8 mouse cellular contexts compared by ENCODE assay signal in the genomic region with DNA sequence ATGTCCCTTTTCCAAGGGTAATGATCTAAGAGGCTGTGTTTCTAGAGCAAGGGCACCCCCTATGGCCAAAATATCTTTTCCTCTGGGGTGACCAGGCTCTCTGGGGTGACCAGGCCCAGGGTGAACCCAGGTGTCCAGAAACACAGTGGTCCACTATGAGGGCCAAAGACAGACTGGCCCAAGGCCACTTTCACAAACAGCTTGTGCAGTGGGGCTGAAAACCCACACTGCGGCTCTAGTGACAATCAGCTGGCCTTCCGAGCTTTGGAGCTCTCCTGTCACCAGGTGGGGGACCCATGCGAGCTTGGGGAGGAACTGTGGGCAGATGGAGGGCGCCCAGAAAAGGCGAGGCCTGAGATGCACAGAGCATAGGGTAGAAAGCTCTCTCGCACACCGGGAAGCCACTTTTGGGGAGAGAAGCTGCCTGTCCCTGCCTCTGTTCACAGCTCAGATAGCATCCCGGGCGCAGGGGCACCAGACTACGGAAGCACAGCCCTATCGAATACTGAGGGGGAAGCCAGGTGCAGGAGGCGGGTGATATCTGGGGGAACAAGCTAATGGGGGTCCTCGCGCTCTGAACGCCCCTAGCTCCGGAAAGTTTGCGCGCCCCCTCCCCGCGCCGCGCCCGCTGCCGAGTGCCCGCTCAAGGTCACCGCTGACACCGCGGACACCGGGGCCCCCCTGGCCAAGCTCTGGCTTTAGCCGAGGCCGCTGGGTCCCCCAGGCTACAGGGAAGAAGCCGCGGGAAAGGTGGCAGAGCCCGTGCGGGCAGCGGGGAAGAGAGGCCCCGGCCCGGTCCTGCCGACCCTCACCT. TPM values are rescaled to one million over a fixed set of nuclear protein-coding genes. Genes with fewer than 3 reads are reported as not detected.
DNase-seq lines count a peak whose midpoint lies in the region; ATAC-seq and TF ChIP-seq lines count a peak whose summit lies in the region.

No protein-coding gene starts in this region.

- H3K4me1 ChIP-seq in forebrain, embryonic 12.5 days = peaks cover 7% of the 10 kb centered on the region
- H3K4me1 ChIP-seq in liver, embryonic 15.5 days (replicated peaks) = no peaks in the 10 kb centered on the region
- H3K4me1 ChIP-seq in stomach, postnatal 0 days (replicated peaks; ENCODE audit: control insufficient read depth, insufficient read depth) = no peaks in the 10 kb centered on the region

- TF ChIP-seq POLR2A in brain, embryonic 14.5 days (IDR thresholded peaks at IDR 0.05; ENCODE audit: borderline replicate concordance, extremely low read depth, insufficient read depth, insufficient read length, poor library complexity, severe bottlenecking) = no peak

- 1% methylated on average over 32 of the region's 39 CpGs for WGBS in forebrain, embryonic 12.5 days
- WGBS in liver, embryonic 15.5 days (ENCODE audit: insufficient replicate concordance) = 5% methylated on average over 38 of the region's 39 CpGs
- WGBS in stomach, postnatal 0 days = 4% methylated on average over 29 of the region's 39 CpGs

- H3K9ac ChIP-seq in forebrain, embryonic 12.5 days = peak overlapping the region; percentile 63
- H3K9ac ChIP-seq in liver, embryonic 15.5 days = no peak overlapping the region
- no peak overlapping the region for H3K9ac ChIP-seq in stomach, postnatal 0 days (ENCODE audit: low read length)

- TF ChIP-seq CTCF in gastrocnemius, adult 2 months (IDR thresholded peaks at IDR 0.05) = peak; percentile 14; the same call in 1 of the 2 replicates
- TF ChIP-seq CTCF in brain, embryonic 14.5 days (IDR thresholded peaks at IDR 0.05; ENCODE audit: borderline replicate concordance, extremely low read depth, insufficient read depth, insufficient read length) = peak; percentile 23; the same call in 1 of the 2 replicates
- TF ChIP-seq CTCF in stomach, postnatal 0 days (IDR thresholded peaks at IDR 0.05; ENCODE audit: low read depth) = peak; percentile 34; the same call in 1 of the 2 replicates

- H3K9me3 ChIP-seq in forebrain, embryonic 12.5 days = no peaks in the 10 kb centered on the region
- no peaks in the 10 kb centered on the region for H3K9me3 ChIP-seq in liver, embryonic 15.5 days (replicated peaks)
- no peaks in the 10 kb centered on the region for H3K9me3 ChIP-seq in stomach, postnatal 0 days (ENCODE audit: control insufficient read depth, low read length)

- no peak overlapping the region for H3K27ac ChIP-seq in gastrocnemius, adult 2 months
- no peak overlapping the region for H3K27ac ChIP-seq in forebrain, embryonic 12.5 days
- no peak overlapping the region for H3K27ac ChIP-seq in liver, embryonic 15.5 days (replicated peaks)
- no peak overlapping the region for H3K27ac ChIP-seq in stomach, postnatal 0 days (replicated peaks)

- no peaks in the 10 kb centered on the region for H3K36me3 ChIP-seq in forebrain, embryonic 12.5 days (replicated peaks)
- H3K36me3 ChIP-seq in liver, embryonic 15.5 days (replicated peaks) = no peaks in the 10 kb centered on the region
- no peaks in the 10 kb centered on the region for H3K36me3 ChIP-seq in stomach, postnatal 0 days (ENCODE audit: control insufficient read depth, insufficient read depth, low read length)

- intact Hi-C loops in gastrocnemius, adult 2 months (cut with DNase I) = no loop called here

- H3K4me2 ChIP-seq in forebrain, embryonic 12.5 days = peak overlapping the region; percentile 100
- H3K4me2 ChIP-seq in liver, embryonic 15.5 days = peak overlapping the region; percentile 15; the same call in 1 of the 2 replicates
- H3K4me2 ChIP-seq in stomach, postnatal 0 days (replicated peaks; ENCODE audit: low read depth) = peak overlapping the region; percentile 43; the same call in 1 of the 2 replicates

- ATAC-seq in forebrain, embryonic 12.5 days (ENCODE audit: low FRiP score) = 0 out of 2 replicates have a peak, but pooled peaks have one; percentile 27
- no peak for ATAC-seq in liver, embryonic 15.5 days (ENCODE audit: insufficient read depth)
- no peak for ATAC-seq in stomach, postnatal 0 days (ENCODE audit: low FRiP score, low TSS enrichment)

- DNase-seq in gastrocnemius, adult 2 months = no peak
- no peak for DNase-seq in gastrocnemius, postnatal 25 days
- DNase-seq in brain, embryonic 14.5 days (ENCODE audit: low read depth) = peak; percentile 37
- peak; percentile 29 to 46 for DNase-seq in kidney, adult 8-10 months
- DNase-seq in stomach, postnatal 0 days (ENCODE audit: low spot score) = peak; percentile 14
- DNase-seq in thymus, postnatal 36 days = no peak

- peaks cover 65% of the 10 kb centered on the region for H3K27me3 ChIP-seq in forebrain, embryonic 12.5 days
- H3K27me3 ChIP-seq in liver, embryonic 15.5 days = peaks cover 72% of the 10 kb centered on the region
- peaks cover 7% of the 10 kb centered on the region; the same call in 1 of the 2 replicates for H3K27me3 ChIP-seq in stomach, postnatal 0 days (ENCODE audit: control insufficient read depth, insufficient read depth, low read length)

- no peak for TF ChIP-seq EP300 in stomach, postnatal 0 days (optimal IDR thresholded peaks at IDR 0.05)

- peak overlapping the region; percentile 41 for H3K4me3 ChIP-seq in gastrocnemius, adult 2 months
- peak overlapping the region; percentile 61 for H3K4me3 ChIP-seq in forebrain, embryonic 12.5 days (replicated peaks)
- H3K4me3 ChIP-seq in liver, embryonic 15.5 days (replicated peaks) = no peak overlapping the region
- H3K4me3 ChIP-seq in stomach, postnatal 0 days (ENCODE audit: low read depth, low read length) = peak overlapping the region; percentile 26; the same call in 1 of the 2 replicates

RNA-seq across cellular contexts. Expression of a gene that starts 1.1 kb away (rescaled TPM):
- under 1 TPM; 0.10 to 0.28 TPM for total RNA-seq in gastrocnemius, adult 2 months (2021)
- total RNA-seq in gastrocnemius, postnatal 25 days (2021) = under 1 TPM; 0.24 to 0.33 TPM
- 10.6 and 24.3 TPM in 2 replicates for polyA plus RNA-seq in brain, embryonic 14.5 days (2012; rRNA removed)
- polyA plus RNA-seq in forebrain, embryonic 12.5 days (2016; fragmentation: Nextera tagmentation; extraction: Ambion mirVana) = 8.0 and 8.5 TPM in 2 replicates
- polyA plus RNA-seq in liver, embryonic 15.5 days (2015; fragmentation: Nextera tagmentation; extraction: Ambion mirVana) = 1.9 and 2.2 TPM in 2 replicates
- polyA plus RNA-seq in stomach, postnatal 0 days (2015; fragmentation: Nextera tagmentation; extraction: Ambion mirVana) = 0.33 and 0.35 TPM in 2 replicates

Comparison
In these comparisons a context has a peak if more than half of its experiments do, and no peak if none do; other contexts are left out.
1. DNase-seq: peak in brain, embryonic 14.5 days (single experiment), kidney, adult 8-10 months (2 of 2) and stomach, postnatal 0 days (single experiment); none in gastrocnemius, adult 2 months (single experiment), gastrocnemius, postnatal 25 days (single experiment) and thymus, postnatal 36 days (0 of 2).
2. H3K4me2 ChIP-seq: peak in every context shown above with its lines; median percentile 100 in forebrain, embryonic 12.5 days; 43 in stomach, postnatal 0 days; 15 in liver, embryonic 15.5 days.
3. Peak in every context shown above with its lines, with median percentiles within 50 percentile points of each other: CTCF ChIP-seq.